Mouse (Mus musculus) embryonic facial prominence, embryonic 12.5 days (tissue): Measurements from ENCODE around the gene Itpkb. TPM values are rescaled to one million over a fixed set of nuclear protein-coding genes. Genes with fewer than 3 reads are reported as not detected.

Source experiments
- ATAC-seq: fragments of 200-750 bp; cut with Nextera tagmentation; 2 replicates; pipeline ENCODE4 v1.8.0; 2017; ENCODE audit not compliant: insufficient number of reproducible peaks, insufficient read depth, low FRiP score, low TSS enrichment
- H3K27ac ChIP-seq: fragments of 300-500 bp; sonication (generic); 2 replicates; pipeline ENCODE4 v1.5.1; 2016; ENCODE audit warnings: mild to moderate bottlenecking
- H3K27me3 ChIP-seq: fragments of 300-500 bp; sonication (generic); 2 replicates; pipeline ENCODE4 v1.6.1; 2016; ENCODE audit warnings: mild to moderate bottlenecking, moderate library complexity
- H3K36me3 ChIP-seq: fragments of 300-500 bp; sonication (generic); 2 replicates; pipeline ENCODE4 v1.6.1; 2016; ENCODE audit warnings: mild to moderate bottlenecking
- H3K4me1 ChIP-seq: fragments of 300-500 bp; sonication (generic); 2 replicates; pipeline ENCODE4 v1.6.1; 2016
- H3K4me2 ChIP-seq: fragments of 300-500 bp; sonication (generic); replicated peaks from 2 replicates; pipeline ENCODE4 v1.6.1; 2016; ENCODE audit warnings: mild to moderate bottlenecking, moderate library complexity
- H3K4me3 ChIP-seq: fragments of 300-500 bp; sonication (generic); 2 replicates; pipeline ENCODE4 v1.5.1; 2016; ENCODE audit warnings: mild to moderate bottlenecking
- H3K9ac ChIP-seq: fragments of 300-500 bp; sonication (generic); 2 replicates; pipeline ENCODE4 v1.6.1; 2016; ENCODE audit warnings: mild to moderate bottlenecking, moderate library complexity
- H3K9me3 ChIP-seq: fragments of 300-500 bp; sonication (generic); 2 replicates; pipeline ENCODE4 v1.6.1; 2016; ENCODE audit warnings: mild to moderate bottlenecking, moderate library complexity
- WGBS: fragments of 180-500 bp; shearing (Covaris S2); methylation state at CpG from one replicate; pipeline ENCODE4 v1.1.7; 2016; 5-methylcytosine and 5-hydroxymethylcytosine counted together
- polyA plus RNA-seq: library from polyadenylated mRNA; unstranded; fragments of >200 nt; fragmentation: Nextera tagmentation; extraction: Ambion mirVana; gene quantifications from 2 replicates; pipeline ENCODE4 v1.2.1, GENCODE M21; 2016

Itpkb gene
- polyA plus RNA-seq, 1 experiment from 2014 or later, result 12.8 TPM

DNA sequence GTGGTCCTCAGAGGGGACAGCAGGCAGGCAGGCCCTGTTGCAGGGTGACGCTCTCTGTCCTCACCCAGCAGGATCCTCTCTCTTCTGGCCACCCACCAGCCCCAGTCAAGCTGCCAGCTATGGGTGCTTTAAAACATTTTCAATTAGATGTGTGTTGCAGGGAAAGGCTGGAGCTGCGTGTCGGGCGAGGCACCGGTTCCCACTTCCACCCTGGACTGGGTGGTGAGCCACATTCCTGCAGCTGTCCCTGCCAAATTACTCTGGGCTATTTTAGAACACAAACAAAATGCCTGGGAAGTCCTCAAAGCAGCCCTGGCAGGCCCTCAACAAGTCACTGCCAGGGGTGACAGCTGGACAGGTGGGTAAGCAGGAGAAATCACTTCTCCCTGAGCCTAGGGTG is 132.1 kb downstream of the Itpkb start:
- no peak for ATAC-seq
- Histone ChIP-seq H3K27me3 (no peaks in the 10 kb centered on the region), H3K9me3 (no peaks in the 10 kb centered on the region), H3K4me2 (no peak overlapping the region), H3K4me1 (peaks cover 15% of the 10 kb centered on the region), H3K36me3 (no peaks in the 10 kb centered on the region), H3K4me3 (no peak overlapping the region), H3K9ac (no peak overlapping the region), H3K27ac (0 out of 2 replicates have a peak overlapping the region, but pooled peaks have one; percentile 6)
- WGBS, result 83% methylated on average over 5 of the region's 5 CpGs

GRCm38 (mm10) chr1:180462983-180463475 is 132.7 kb downstream of the Itpkb start:
- 89% methylated on average over 5 of the region's 5 CpGs for WGBS
- Histone ChIP-seq H3K4me3 (no peak overlapping the region), H3K4me1 (peaks cover 9% of the 10 kb centered on the region), H3K27ac (no peak overlapping the region), H3K36me3 (no peaks in the 10 kb centered on the region), H3K9me3 (no peaks in the 10 kb centered on the region), H3K9ac (no peak overlapping the region), H3K4me2 (no peak overlapping the region), H3K27me3 (no peaks in the 10 kb centered on the region)
- ATAC-seq, result no peak

GRCm38 (mm10) chr1:180464357-180464756 is 134.1 kb downstream of the Itpkb start:
- Histone ChIP-seq H3K4me3 (no peak overlapping the region), H3K4me1 (no peaks in the 10 kb centered on the region), H3K4me2 (no peak overlapping the region), H3K27me3 (no peaks in the 10 kb centered on the region), H3K9me3 (no peaks in the 10 kb centered on the region), H3K36me3 (no peaks in the 10 kb centered on the region), H3K27ac (no peak overlapping the region), H3K9ac (no peak overlapping the region)
- 78% methylated on average over 5 of the region's 5 CpGs for WGBS
- ATAC-seq, result no peak

DNA sequence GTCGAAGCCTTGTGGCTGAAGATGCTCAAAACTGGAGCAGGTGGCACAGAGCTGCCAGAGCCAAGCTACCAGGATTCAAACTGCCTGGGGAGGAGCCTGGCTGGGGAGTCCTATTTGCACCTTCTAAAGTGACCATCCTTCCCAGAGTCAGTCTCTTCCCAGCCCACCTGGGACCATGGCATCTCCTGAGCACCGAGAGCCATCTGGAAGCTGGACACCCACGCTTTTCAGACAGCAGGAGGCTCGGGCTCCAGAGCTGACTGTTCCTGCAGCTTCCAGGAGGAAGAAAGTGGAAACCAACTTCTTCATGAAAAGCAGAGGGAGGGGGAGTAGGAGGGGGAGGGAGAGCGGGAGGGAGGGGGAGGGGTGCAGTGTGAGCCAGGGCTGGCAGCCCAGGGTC is 135.3 kb downstream of the Itpkb start:
- no peaks in the 10 kb centered on the region for H3K9me3 ChIP-seq
- no peak overlapping the region for H3K9ac ChIP-seq
- H3K4me3 ChIP-seq, result no peak overlapping the region
- no peak overlapping the region for H3K4me2 ChIP-seq
- ATAC-seq, result no peak
- no peaks in the 10 kb centered on the region for H3K27me3 ChIP-seq
- H3K4me1 ChIP-seq, result no peaks in the 10 kb centered on the region
- 68% methylated on average over 5 of the region's 5 CpGs for WGBS
- no peaks in the 10 kb centered on the region for H3K36me3 ChIP-seq
- no peak overlapping the region for H3K27ac ChIP-seq

DNA sequence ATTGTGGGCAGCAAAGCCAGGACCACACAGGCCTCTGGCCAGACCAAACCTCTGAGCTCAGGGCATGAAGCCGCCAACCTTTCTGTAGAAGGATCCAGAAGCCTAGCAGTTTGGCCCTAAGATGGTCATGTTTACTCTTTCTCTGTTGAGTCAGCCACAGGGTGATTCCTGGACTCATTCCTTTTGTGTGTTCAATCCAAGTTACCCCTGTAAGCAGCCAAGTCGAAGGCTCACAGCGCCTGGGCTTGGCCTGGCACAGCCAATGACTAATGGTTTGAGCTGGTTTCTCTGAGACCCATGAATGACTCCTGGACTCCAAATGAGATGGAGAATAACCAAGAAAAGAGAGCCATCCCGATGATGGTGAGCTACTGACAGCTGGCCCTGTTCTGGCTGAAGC is 137.7 kb downstream of the Itpkb start:
- no peaks in the 10 kb centered on the region for H3K27me3 ChIP-seq
- H3K27ac ChIP-seq, result no peak overlapping the region
- 90% methylated on average over 4 of the region's 4 CpGs for WGBS
- no peak for ATAC-seq
- no peak overlapping the region for H3K4me3 ChIP-seq
- no peak overlapping the region for H3K4me2 ChIP-seq
- no peaks in the 10 kb centered on the region for H3K4me1 ChIP-seq
- H3K9ac ChIP-seq, result no peak overlapping the region
- H3K36me3 ChIP-seq, result no peaks in the 10 kb centered on the region
- no peaks in the 10 kb centered on the region for H3K9me3 ChIP-seq

GRCm38 (mm10) chr1:180473566-180473965 is 143.3 kb downstream of the Itpkb start:
- no peak overlapping the region for H3K9ac ChIP-seq
- no peak overlapping the region for H3K4me3 ChIP-seq
- no peaks in the 10 kb centered on the region for H3K4me1 ChIP-seq
- no peak overlapping the region for H3K4me2 ChIP-seq
- H3K27me3 ChIP-seq, result 0 out of 2 replicates have a peak, but pooled peaks cover 7% of the 10 kb centered on the region
- no peak for ATAC-seq
- H3K9me3 ChIP-seq, result no peaks in the 10 kb centered on the region
- no peaks in the 10 kb centered on the region for H3K36me3 ChIP-seq
- H3K27ac ChIP-seq, result no peak overlapping the region

Other genes starting within 250 kb of the Itpkb start
- gene Coq8a, start 130.9 kb upstream of the Itpkb start, polyA plus RNA-seq, result 5.4 and 6.4 TPM in 2 replicates
- 10.4 and 10.7 TPM in 2 replicates for gene Psen2, start 67.0 kb upstream of the Itpkb start, polyA plus RNA-seq
- 1.5 and 1.8 TPM in 2 replicates for gene Stum, start 153.0 kb downstream of the Itpkb start, polyA plus RNA-seq
- 177 and 182 TPM in 2 replicates for gene Parp1, start 238.4 kb downstream of the Itpkb start, polyA plus RNA-seq